Mouse (Mus musculus): Measurements from ENCODE around the gene Sim1. TPM values are rescaled to one million over a fixed set of nuclear protein-coding genes. Genes with fewer than 3 reads are reported as not detected.

Gene Sim1
- polyA plus RNA-seq, 1 experiment from 2014 or later = not detected

DNA sequence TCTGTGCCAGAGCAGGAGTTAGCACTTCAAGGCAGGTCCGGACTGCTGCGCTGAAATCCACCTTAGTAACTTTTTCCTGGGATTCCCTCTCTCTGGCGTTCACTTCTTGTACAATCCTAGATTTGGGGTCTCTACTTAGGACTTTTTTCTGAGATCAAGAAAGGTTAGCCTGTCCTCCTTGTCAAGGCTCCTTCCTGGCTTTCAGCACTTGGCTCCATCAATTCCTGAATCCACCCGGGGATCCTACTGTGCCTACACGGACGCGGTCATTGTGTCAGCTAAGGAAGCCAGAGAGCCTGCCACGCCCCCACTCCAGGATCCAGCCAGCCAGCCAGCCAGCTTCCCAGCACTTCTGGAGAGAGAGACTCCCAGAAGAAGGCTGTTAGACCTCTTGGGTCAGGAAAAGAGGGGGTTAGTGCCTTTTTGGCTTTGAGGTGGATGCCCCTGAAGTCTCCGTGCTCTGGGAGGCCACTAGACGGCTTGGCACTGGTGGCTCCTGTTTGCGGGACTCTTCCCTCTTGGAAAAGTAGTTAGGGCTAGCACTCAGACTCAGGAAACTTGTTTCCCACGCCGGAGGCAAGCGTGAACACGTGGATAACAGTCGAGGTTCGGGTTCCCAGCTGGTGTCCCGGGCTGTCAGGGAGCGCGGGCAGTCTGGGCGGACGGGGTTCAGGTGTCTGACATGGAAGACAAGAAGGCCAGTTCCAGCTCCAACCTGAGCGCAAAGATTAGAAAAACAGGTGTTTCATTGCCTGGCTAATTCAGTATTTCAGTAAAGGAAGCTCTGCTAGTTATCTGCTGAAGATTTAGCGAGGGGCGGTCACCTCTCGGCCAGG is 2.5 kb upstream of the Sim1 start:
- Histone ChIP-seq H3K4me1 (ENCODE audit: control insufficient read depth in 2 of 2, insufficient read depth in 2 of 2, low read length in 2 of 2) (peaks cover 2 to 10% of the 10 kb centered on the region in 2 experiments; a peak in 3 of 4 replicates), H3K9me3 (ENCODE audit: control insufficient read depth, low read length) (no peaks in the 10 kb centered on the region), H3K4me2 (ENCODE audit: low read length) (no peak overlapping the region), H3K27ac (replicated peaks in 1 of 2; ENCODE audit: control insufficient read depth in 1 of 2, insufficient read depth in 1 of 2, low read depth in 2 of 2, low read length in 2 of 2) (no peak overlapping the region), H3K36me3 (ENCODE audit: control insufficient read depth, insufficient read depth, low read length) (no peaks in the 10 kb centered on the region), H3K9ac (ENCODE audit: low read length) (no peak overlapping the region), H3K4me3 (ENCODE audit: control insufficient read depth in 1 of 2, insufficient read depth in 1 of 2, low read depth in 1 of 2, low read length in 2 of 2) (no peak overlapping the region), H3K27me3 (ENCODE audit: control insufficient read depth, insufficient read depth, low read length) (peaks cover 90% of the 10 kb centered on the region)
- ATAC-seq (ENCODE audit: insufficient number of reproducible peaks, insufficient read depth, low FRiP score, low read depth) = no peak
- under 1% methylated on average over 26 of the region's 26 CpGs for WGBS

GRCm38 (mm10) chr10:50892751-50893320 is 1.7 kb upstream of the Sim1 start:
- Histone ChIP-seq H3K4me2 (ENCODE audit: low read length) (no peak overlapping the region), H3K9me3 (ENCODE audit: control insufficient read depth, low read length) (no peaks in the 10 kb centered on the region), H3K4me1 (ENCODE audit: control insufficient read depth in 2 of 2, insufficient read depth in 2 of 2, low read length in 2 of 2) (peaks cover 2 to 10% of the 10 kb centered on the region in 2 experiments; a peak in 3 of 4 replicates), H3K36me3 (ENCODE audit: control insufficient read depth, insufficient read depth, low read length) (no peaks in the 10 kb centered on the region), H3K27me3 (ENCODE audit: control insufficient read depth, insufficient read depth, low read length) (peaks cover 95% of the 10 kb centered on the region), H3K27ac (replicated peaks in 1 of 2; ENCODE audit: control insufficient read depth in 1 of 2, insufficient read depth in 1 of 2, low read depth in 2 of 2, low read length in 2 of 2) (no peak overlapping the region), H3K9ac (ENCODE audit: low read length) (no peak overlapping the region), H3K4me3 (ENCODE audit: control insufficient read depth in 1 of 2, insufficient read depth in 1 of 2, low read depth in 1 of 2, low read length in 2 of 2) (no peak overlapping the region)
- ATAC-seq (ENCODE audit: insufficient number of reproducible peaks, insufficient read depth, low FRiP score, low read depth) = no peak
- WGBS = 1% methylated on average over 15 of the region's 15 CpGs

GRCm38 (mm10) chr10:50893546-50893945 is 1.0 kb upstream of the Sim1 start:
- Histone ChIP-seq H3K4me2 (ENCODE audit: low read length) (no peak overlapping the region), H3K27ac (replicated peaks in 1 of 2; ENCODE audit: control insufficient read depth in 1 of 2, insufficient read depth in 1 of 2, low read depth in 2 of 2, low read length in 2 of 2) (no peak overlapping the region), H3K4me1 (ENCODE audit: control insufficient read depth in 2 of 2, insufficient read depth in 2 of 2, low read length in 2 of 2) (peaks cover 2 to 10% of the 10 kb centered on the region in 2 experiments; a peak in 3 of 4 replicates), H3K9ac (ENCODE audit: low read length) (no peak overlapping the region), H3K4me3 (ENCODE audit: control insufficient read depth in 1 of 2, insufficient read depth in 1 of 2, low read depth in 1 of 2, low read length in 2 of 2) (peak overlapping the region in 1 of 2 experiments; percentile 50; a peak in 1 of 4 replicates), H3K36me3 (ENCODE audit: control insufficient read depth, insufficient read depth, low read length) (no peaks in the 10 kb centered on the region), H3K27me3 (ENCODE audit: control insufficient read depth, insufficient read depth, low read length) (peaks cover 98% of the 10 kb centered on the region), H3K9me3 (ENCODE audit: control insufficient read depth, low read length) (no peaks in the 10 kb centered on the region)
- WGBS = 5% methylated on average over 10 of the region's 10 CpGs
- ATAC-seq (ENCODE audit: insufficient number of reproducible peaks, insufficient read depth, low FRiP score, low read depth) = no peak

DNA sequence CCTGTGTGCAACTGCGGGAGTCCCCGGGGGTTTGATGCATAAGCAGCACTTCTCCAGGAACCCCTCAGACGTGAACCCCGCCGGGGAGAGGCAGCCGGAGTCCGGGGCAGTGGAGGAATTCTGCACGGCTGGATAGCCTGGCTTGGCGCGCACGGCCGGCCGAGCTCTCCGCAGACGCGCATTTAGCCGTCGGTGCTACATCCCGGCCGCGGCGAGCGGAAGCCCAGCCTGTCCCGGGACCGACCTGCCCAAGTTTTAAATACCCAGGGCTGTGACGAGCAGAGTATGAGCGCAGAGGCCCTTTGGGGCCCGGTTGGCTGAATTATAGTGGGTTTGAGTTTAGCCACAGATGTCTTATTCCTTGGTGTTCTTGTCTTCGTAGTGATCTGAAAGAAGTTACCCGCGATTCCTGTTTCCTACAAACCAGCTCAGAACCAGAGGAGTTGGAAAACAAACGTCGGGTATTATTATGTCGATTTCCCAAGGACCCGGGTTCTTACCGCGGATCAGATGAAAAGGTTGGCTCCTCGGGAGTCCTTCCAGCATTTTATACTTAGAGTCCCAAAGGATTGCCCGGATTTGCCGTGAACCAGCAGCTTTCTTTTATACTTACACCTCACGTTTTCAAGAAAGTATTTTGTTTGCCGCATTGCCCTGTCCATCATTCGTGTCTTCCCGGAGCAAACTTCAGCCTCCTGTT is 687 bp downstream of the Sim1 start:
- peaks cover 2 to 10% of the 10 kb centered on the region in 2 experiments; a peak in 3 of 4 replicates for H3K4me1 ChIP-seq (ENCODE audit: control insufficient read depth in 2 of 2, insufficient read depth in 2 of 2, low read length in 2 of 2)
- no peak for ATAC-seq (ENCODE audit: insufficient number of reproducible peaks, insufficient read depth, low FRiP score, low read depth)
- H3K27ac ChIP-seq (replicated peaks in 1 of 2; ENCODE audit: control insufficient read depth in 1 of 2, insufficient read depth in 1 of 2, low read depth in 2 of 2, low read length in 2 of 2) = no peak overlapping the region
- H3K4me2 ChIP-seq (ENCODE audit: low read length) = peak overlapping the region; percentile 81
- WGBS = 1% methylated on average over 44 of the region's 44 CpGs
- no peaks in the 10 kb centered on the region for H3K36me3 ChIP-seq (ENCODE audit: control insufficient read depth, insufficient read depth, low read length)
- peaks cover 98% of the 10 kb centered on the region for H3K27me3 ChIP-seq (ENCODE audit: control insufficient read depth, insufficient read depth, low read length)
- H3K9me3 ChIP-seq (ENCODE audit: control insufficient read depth, low read length) = no peaks in the 10 kb centered on the region
- no peak overlapping the region for H3K9ac ChIP-seq (ENCODE audit: low read length)
- H3K4me3 ChIP-seq (ENCODE audit: control insufficient read depth in 1 of 2, insufficient read depth in 1 of 2, low read depth in 1 of 2, low read length in 2 of 2) = peak overlapping the region; percentile 35 to 50

GRCm38 (mm10) chr10:50895881-50896766 is 1.6 kb downstream of the Sim1 start:
- Histone ChIP-seq H3K9me3 (ENCODE audit: control insufficient read depth, low read length) (no peaks in the 10 kb centered on the region), H3K4me2 (ENCODE audit: low read length) (no peak overlapping the region), H3K27me3 (ENCODE audit: control insufficient read depth, insufficient read depth, low read length) (peaks cover 98% of the 10 kb centered on the region), H3K9ac (ENCODE audit: low read length) (no peak overlapping the region), H3K36me3 (ENCODE audit: control insufficient read depth, insufficient read depth, low read length) (no peaks in the 10 kb centered on the region), H3K4me1 (ENCODE audit: control insufficient read depth in 2 of 2, insufficient read depth in 2 of 2, low read length in 2 of 2) (peaks cover 2 to 10% of the 10 kb centered on the region in 2 experiments; a peak in 3 of 4 replicates), H3K4me3 (ENCODE audit: control insufficient read depth in 1 of 2, insufficient read depth in 1 of 2, low read depth in 1 of 2, low read length in 2 of 2) (no peak overlapping the region), H3K27ac (replicated peaks in 1 of 2; ENCODE audit: control insufficient read depth in 1 of 2, insufficient read depth in 1 of 2, low read depth in 2 of 2, low read length in 2 of 2) (no peak overlapping the region)
- 6% methylated on average over 21 of the region's 21 CpGs for WGBS
- ATAC-seq (ENCODE audit: insufficient number of reproducible peaks, insufficient read depth, low FRiP score, low read depth) = no peak

DNA sequence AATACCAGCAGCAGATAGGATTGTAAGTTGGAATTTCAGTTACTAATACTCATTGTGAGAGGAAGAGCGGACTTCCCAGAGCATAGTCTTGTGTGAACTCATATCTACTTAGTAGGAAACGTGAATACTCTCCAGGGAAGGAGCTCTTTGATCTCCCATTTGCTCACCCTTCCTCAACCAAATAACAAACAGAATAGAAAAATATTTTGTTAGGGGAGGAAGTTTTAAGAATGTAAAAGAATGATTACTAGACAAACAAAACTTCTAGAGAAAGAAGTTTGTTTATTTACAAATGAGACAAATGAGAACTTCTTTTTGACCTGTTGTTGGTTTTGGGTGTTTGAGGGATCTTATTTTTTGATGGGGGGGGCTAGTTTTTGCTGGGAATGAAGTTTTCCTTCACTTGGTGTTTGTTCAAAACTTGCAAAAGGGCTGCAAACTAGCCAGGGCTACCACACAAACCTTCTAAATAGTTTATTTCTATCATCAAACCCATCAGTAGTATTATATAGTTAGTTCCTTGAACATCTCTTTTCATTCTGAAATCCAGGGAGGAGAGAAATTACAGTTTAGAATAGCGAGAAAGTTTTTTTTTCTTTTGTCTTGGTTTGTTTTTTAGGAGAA is 2.3 kb downstream of the Sim1 start:
- 10% methylated on average over 3 of the region's 3 CpGs for WGBS

More for the DNA sequence above, 2.3 kb downstream of the Sim1 start:
- Histone ChIP-seq H3K4me1 (ENCODE audit: control insufficient read depth in 2 of 2, insufficient read depth in 2 of 2, low read length in 2 of 2) (peaks cover 2 to 10% of the 10 kb centered on the region in 2 experiments; a peak in 3 of 4 replicates), H3K27me3 (ENCODE audit: control insufficient read depth, insufficient read depth, low read length) (peaks cover 98% of the 10 kb centered on the region), H3K4me2 (ENCODE audit: low read length) (no peak overlapping the region), H3K9me3 (ENCODE audit: control insufficient read depth, low read length) (no peaks in the 10 kb centered on the region), H3K9ac (ENCODE audit: low read length) (no peak overlapping the region), H3K27ac (replicated peaks in 1 of 2; ENCODE audit: control insufficient read depth in 1 of 2, insufficient read depth in 1 of 2, low read depth in 2 of 2, low read length in 2 of 2) (no peak overlapping the region), H3K36me3 (ENCODE audit: control insufficient read depth, insufficient read depth, low read length) (no peaks in the 10 kb centered on the region), H3K4me3 (ENCODE audit: control insufficient read depth in 1 of 2, insufficient read depth in 1 of 2, low read depth in 1 of 2, low read length in 2 of 2) (no peak overlapping the region)
- no peak for ATAC-seq (ENCODE audit: insufficient number of reproducible peaks, insufficient read depth, low FRiP score, low read depth)

All from heart, embryonic 14.5 days (tissue).